Mouse (Mus musculus): ENCODE data around the gene Pou3f1. TPM values are rescaled to one million over a fixed set of nuclear protein-coding genes. Genes with fewer than 3 reads are reported as not detected.

Pou3f1 gene
- polyA plus RNA-seq, 1 experiment from 2014 or later = 26.2 TPM

- peak overlapping the region; percentile 95 for H3K4me2 ChIP-seq (replicated peaks)
- 2% methylated on average over 57 of the region's 61 CpGs for WGBS
- peak overlapping the region; percentile 63 for H3K9ac ChIP-seq (replicated peaks)
- H3K4me1 ChIP-seq = peaks cover 55% of the 10 kb centered on the region
- H3K27ac ChIP-seq (replicated peaks) = peak overlapping the region; percentile 73
- peak; percentile 24; the same call in 1 of the 2 replicates for ATAC-seq (ENCODE audit: low FRiP score, low read depth)
- H3K27me3 ChIP-seq = peaks cover 84% of the 10 kb centered on the region
- H3K4me3 ChIP-seq = peak overlapping the region; percentile 53
- no peaks in the 10 kb centered on the region for H3K9me3 ChIP-seq
- no peaks in the 10 kb centered on the region for H3K36me3 ChIP-seq
Measured at GRCm38 (mm10) chr4:124657781-124658180, 1.2 kb downstream of the Pou3f1 start.

GRCm38 (mm10) chr4:124658412-124658851 lies 1.8 kb downstream of the Pou3f1 start:
- Histone ChIP-seq H3K9me3 (no peaks in the 10 kb centered on the region), H3K36me3 (no peaks in the 10 kb centered on the region), H3K27ac (replicated peaks) (peak overlapping the region; percentile 73), H3K9ac (replicated peaks) (peak overlapping the region; percentile 63), H3K4me1 (peaks cover 51% of the 10 kb centered on the region), H3K4me3 (peak overlapping the region; percentile 53), H3K27me3 (peaks cover 86% of the 10 kb centered on the region), H3K4me2 (replicated peaks) (peak overlapping the region; percentile 95)
- under 1% methylated on average over 39 of the region's 39 CpGs for WGBS
- ATAC-seq (ENCODE audit: low FRiP score, low read depth) = no peak

- Histone ChIP-seq H3K4me3 (peak overlapping the region; percentile 53), H3K9me3 (no peaks in the 10 kb centered on the region), H3K36me3 (no peaks in the 10 kb centered on the region), H3K27me3 (peaks cover 86% of the 10 kb centered on the region), H3K9ac (replicated peaks) (peak overlapping the region; percentile 81), H3K27ac (replicated peaks) (peak overlapping the region; percentile 54; the same call in 1 of the 2 replicates), H3K4me1 (peaks cover 60% of the 10 kb centered on the region), H3K4me2 (replicated peaks) (peak overlapping the region; percentile 95)
- ATAC-seq (ENCODE audit: low FRiP score, low read depth) = no peak
- WGBS = under 1% methylated on average over 61 of the region's 68 CpGs
Measured at GRCm38 (mm10) chr4:124659251-124660217, 2.9 kb downstream of the Pou3f1 start.

- no peak overlapping the region for H3K27ac ChIP-seq (replicated peaks)
- H3K9me3 ChIP-seq = no peaks in the 10 kb centered on the region
- ATAC-seq (ENCODE audit: low FRiP score, low read depth) = no peak
- H3K36me3 ChIP-seq = no peaks in the 10 kb centered on the region
- H3K4me2 ChIP-seq (replicated peaks) = peak overlapping the region; percentile 95
- WGBS = 27% methylated on average over 3 of the region's 3 CpGs
- peaks cover 82% of the 10 kb centered on the region for H3K27me3 ChIP-seq
- peak overlapping the region; percentile 35 for H3K4me3 ChIP-seq
- H3K9ac ChIP-seq (replicated peaks) = peak overlapping the region; percentile 32; the same call in 1 of the 2 replicates
- peaks cover 62% of the 10 kb centered on the region for H3K4me1 ChIP-seq
Measured at GRCm38 (mm10) chr4:124660603-124661002, 4.0 kb downstream of the Pou3f1 start.

GRCm38 (mm10) chr4:124663034-124663433 lies 6.4 kb downstream of the Pou3f1 start:
- Histone ChIP-seq H3K9ac (replicated peaks) (no peak overlapping the region), H3K9me3 (no peaks in the 10 kb centered on the region), H3K4me2 (replicated peaks) (no peak overlapping the region), H3K4me1 (peaks cover 53% of the 10 kb centered on the region), H3K27me3 (peaks cover 74% of the 10 kb centered on the region), H3K4me3 (no peak overlapping the region), H3K27ac (replicated peaks) (peak overlapping the region; percentile 20; the same call in 1 of the 2 replicates), H3K36me3 (no peaks in the 10 kb centered on the region)
- ATAC-seq (ENCODE audit: low FRiP score, low read depth) = no peak
- WGBS = 63% methylated on average over 3 of the region's 3 CpGs

GRCm38 (mm10) chr4:124664185-124664584 lies 7.6 kb downstream of the Pou3f1 start:
- Histone ChIP-seq H3K4me3 (no peak overlapping the region), H3K9ac (replicated peaks) (0 out of 2 replicates have a peak overlapping the region, but pooled peaks have one; percentile 21), H3K27ac (replicated peaks) (0 out of 2 replicates have a peak overlapping the region, but pooled peaks have one; percentile 25), H3K36me3 (no peaks in the 10 kb centered on the region), H3K27me3 (peaks cover 75% of the 10 kb centered on the region), H3K4me1 (peaks cover 50% of the 10 kb centered on the region), H3K9me3 (no peaks in the 10 kb centered on the region), H3K4me2 (replicated peaks) (peak overlapping the region; percentile 22; the same call in 1 of the 2 replicates)
- WGBS = 59% methylated on average over 9 of the region's 9 CpGs
- no peak for ATAC-seq (ENCODE audit: low FRiP score, low read depth)

- no peak for ATAC-seq (ENCODE audit: low FRiP score, low read depth)
- 69% methylated on average over 15 of the region's 15 CpGs for WGBS
- Histone ChIP-seq H3K4me3 (no peak overlapping the region), H3K27me3 (peaks cover 76% of the 10 kb centered on the region), H3K4me1 (peaks cover 46% of the 10 kb centered on the region), H3K4me2 (replicated peaks) (no peak overlapping the region), H3K9ac (replicated peaks) (0 out of 2 replicates have a peak overlapping the region, but pooled peaks have one; percentile 21), H3K27ac (replicated peaks) (0 out of 2 replicates have a peak overlapping the region, but pooled peaks have one; percentile 25), H3K36me3 (no peaks in the 10 kb centered on the region), H3K9me3 (no peaks in the 10 kb centered on the region)
Measured at GRCm38 (mm10) chr4:124664604-124665003, 8.0 kb downstream of the Pou3f1 start.

GRCm38 (mm10) chr4:124667476-124668033 lies 10.9 kb downstream of the Pou3f1 start:
- ATAC-seq (ENCODE audit: low FRiP score, low read depth) = peak; percentile 28
- Histone ChIP-seq H3K27ac (replicated peaks) (peak overlapping the region; percentile 85), H3K36me3 (no peaks in the 10 kb centered on the region), H3K4me3 (peak overlapping the region; percentile 7; the same call in 1 of the 2 replicates), H3K9ac (replicated peaks) (peak overlapping the region; percentile 32; the same call in 1 of the 2 replicates), H3K9me3 (no peaks in the 10 kb centered on the region), H3K4me2 (replicated peaks) (peak overlapping the region; percentile 47), H3K27me3 (peaks cover 81% of the 10 kb centered on the region), H3K4me1 (peaks cover 47% of the 10 kb centered on the region)
- 15% methylated on average over 14 of the region's 14 CpGs for whole genome bisulfite sequencing

GRCm38 (mm10) chr4:124668078-124668477 lies 11.5 kb downstream of the Pou3f1 start:
- no peaks in the 10 kb centered on the region for H3K36me3 ChIP-seq
- no peaks in the 10 kb centered on the region for H3K9me3 ChIP-seq
- H3K4me3 ChIP-seq = peak overlapping the region; percentile 7; the same call in 1 of the 2 replicates
- peaks cover 79% of the 10 kb centered on the region for H3K27me3 ChIP-seq
- H3K9ac ChIP-seq (replicated peaks) = no peak overlapping the region
- peaks cover 52% of the 10 kb centered on the region for H3K4me1 ChIP-seq
- H3K4me2 ChIP-seq (replicated peaks) = peak overlapping the region; percentile 47
- peak overlapping the region; percentile 85 for H3K27ac ChIP-seq (replicated peaks)
- ATAC-seq (ENCODE audit: low FRiP score, low read depth) = peak; percentile 88
- 7% methylated on average over 8 of the region's 8 CpGs for WGBS

- H3K4me1 ChIP-seq = peaks cover 55% of the 10 kb centered on the region
- no peak overlapping the region for H3K27ac ChIP-seq (replicated peaks)
- H3K4me2 ChIP-seq (replicated peaks) = no peak overlapping the region
- no peaks in the 10 kb centered on the region for H3K36me3 ChIP-seq
- H3K27me3 ChIP-seq = peaks cover 76% of the 10 kb centered on the region
- WGBS = 62% methylated on average over 8 of the region's 8 CpGs
- no peaks in the 10 kb centered on the region for H3K9me3 ChIP-seq
- H3K4me3 ChIP-seq = no peak overlapping the region
- ATAC-seq (ENCODE audit: low FRiP score, low read depth) = no peak
- no peak overlapping the region for H3K9ac ChIP-seq (replicated peaks)
Measured at GRCm38 (mm10) chr4:124670232-124670631, 13.6 kb downstream of the Pou3f1 start.

- 35% methylated on average over 7 of the region's 7 CpGs for WGBS
Measured at GRCm38 (mm10) chr4:124671583-124671982, 15.0 kb downstream of the Pou3f1 start.

More at GRCm38 (mm10) chr4:124671583-124671982, 15.0 kb downstream of the Pou3f1 start:
- Histone ChIP-seq H3K9ac (replicated peaks) (peak overlapping the region; percentile 39; the same call in 1 of the 2 replicates), H3K27ac (replicated peaks) (peak overlapping the region; percentile 63; the same call in 1 of the 2 replicates), H3K4me2 (replicated peaks) (peak overlapping the region; percentile 51), H3K36me3 (peaks cover 6% of the 10 kb centered on the region; the same call in 1 of the 2 replicates), H3K4me1 (peaks cover 55% of the 10 kb centered on the region), H3K9me3 (no peaks in the 10 kb centered on the region), H3K27me3 (peaks cover 63% of the 10 kb centered on the region), H3K4me3 (no peak overlapping the region)
- ATAC-seq (ENCODE audit: low FRiP score, low read depth) = no peak
